Mouse (Mus musculus): ENCODE data around the gene Olfr1331. TPM values are rescaled to one million over a fixed set of nuclear protein-coding genes. Genes with fewer than 3 reads are reported as not detected.
"Not testable (repeated sequence)": the region's sequence is repeated elsewhere in the genome, so short reads cannot be mapped to it uniquely, and the experiment has no call there.

The Olfr1331 gene
- not detected in 2 replicates for polyA plus RNA-seq (2012; rRNA removed)

GRCm38 (mm10) chr4:118864349-118864748 lies at the start of gene Olfr1331:
TSS of gene Olfr1331 (plus strand) at chr4:118864649.
- DNase-seq (ENCODE audit: low spot score): no peak

DNA sequence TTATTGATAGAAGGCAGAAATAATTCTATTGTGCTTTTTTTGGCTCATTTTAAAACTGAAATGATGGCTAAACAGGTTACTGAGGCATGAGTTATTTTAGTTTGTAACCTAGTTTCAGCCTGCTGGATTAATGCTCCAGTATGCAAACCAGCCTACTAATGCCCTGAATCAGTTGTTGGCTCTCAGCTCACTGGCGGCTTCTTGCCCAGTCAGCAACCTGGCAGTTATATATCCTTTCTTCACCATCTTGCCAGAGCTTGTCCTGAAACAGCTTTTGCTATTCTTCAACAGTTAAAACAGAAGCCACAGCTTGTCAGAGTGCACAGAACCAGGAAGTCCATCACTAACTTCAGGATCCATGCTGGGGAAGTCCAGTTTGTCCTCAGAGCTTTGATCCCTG lies 45.5 kb upstream of the Olfr1331 start:
- DNase-seq (ENCODE audit: low spot score): no peak

DNA sequence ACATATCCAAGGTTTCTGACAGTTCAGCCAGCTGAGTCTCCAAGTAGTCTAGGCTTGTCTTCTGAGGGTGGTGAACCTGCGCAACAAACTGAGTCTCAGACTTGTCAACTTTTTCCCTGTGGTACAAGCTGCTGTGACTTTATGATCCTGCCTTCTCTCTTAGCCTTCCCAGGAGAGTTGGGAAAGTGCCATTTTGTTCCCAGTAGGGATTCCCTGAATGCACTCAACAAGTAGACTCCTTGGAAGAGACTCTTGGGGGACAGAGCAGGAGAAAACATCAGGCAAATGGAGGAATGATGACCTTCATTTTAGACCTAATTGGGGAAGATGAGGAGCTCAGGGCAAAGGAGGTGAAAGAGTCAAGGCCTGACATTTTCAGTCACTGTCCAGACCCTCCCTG lies 28.3 kb upstream of the Olfr1331 start, which contains the start of gene Olfr1333:
Gene Olfr1333 (minus strand): TSS at position 101 of the 400 bp plus-strand sequence.
- DNase-seq (ENCODE audit: low spot score): no peak

DNA sequence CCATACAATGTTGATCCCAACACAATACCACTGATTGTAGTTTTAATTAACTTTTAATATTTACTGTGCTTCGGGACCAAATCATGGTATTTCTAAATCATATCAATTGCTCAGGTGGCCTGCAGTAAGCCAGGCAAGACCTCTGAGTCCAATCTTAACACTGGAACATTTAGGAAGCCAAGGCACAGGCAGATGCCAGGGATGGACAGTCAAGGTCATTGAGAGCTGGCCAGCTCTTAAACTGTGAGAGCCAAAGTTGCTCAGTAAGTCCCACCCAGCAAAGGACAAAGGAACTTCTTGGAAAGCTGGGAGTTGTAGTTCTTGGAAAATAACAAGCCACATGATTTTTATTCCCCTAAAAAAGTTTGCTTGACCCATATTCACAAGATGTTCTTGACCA lies 2.7 kb upstream of the Olfr1331 start:
- no peak for DNase-seq (ENCODE audit: low spot score)

- no peak for DNase-seq (ENCODE audit: low spot score)
Observed at GRCm38 (mm10) chr4:118862704-118863103, 1.7 kb upstream of the Olfr1331 start.

DNA sequence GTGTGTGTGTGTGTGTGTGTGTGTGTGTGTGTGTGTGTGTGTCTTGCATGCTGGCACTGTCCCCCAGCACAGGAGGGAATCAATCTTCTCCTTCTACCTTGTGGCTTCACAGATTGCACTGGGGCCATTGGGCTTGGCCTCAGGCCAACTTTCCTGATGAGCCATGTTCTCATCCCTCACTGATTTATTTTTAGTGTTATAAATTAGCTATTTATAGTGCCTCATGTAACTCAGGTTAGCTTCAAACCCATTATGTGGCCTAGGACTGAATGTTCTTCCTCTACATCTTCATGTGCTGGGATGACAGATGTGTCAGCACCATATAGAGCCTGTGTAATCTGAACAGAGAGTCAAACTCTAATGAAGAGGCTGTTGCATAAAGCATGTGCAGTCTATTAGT lies 3.1 kb downstream of the Olfr1331 start:
- no peak for DNase-seq (ENCODE audit: low spot score)

GRCm38 (mm10) chr4:118888297-118888696 lies 23.8 kb downstream of the Olfr1331 start, which contains the start of gene Olfr1330:
TSS of gene Olfr1330 (plus strand) at chr4:118888597.
- DNase-seq (ENCODE audit: low spot score): no peak

GRCm38 (mm10) chr4:118901981-118902380 lies 37.5 kb downstream of the Olfr1331 start:
- DNase-seq (ENCODE audit: low spot score): no peak

DNA sequence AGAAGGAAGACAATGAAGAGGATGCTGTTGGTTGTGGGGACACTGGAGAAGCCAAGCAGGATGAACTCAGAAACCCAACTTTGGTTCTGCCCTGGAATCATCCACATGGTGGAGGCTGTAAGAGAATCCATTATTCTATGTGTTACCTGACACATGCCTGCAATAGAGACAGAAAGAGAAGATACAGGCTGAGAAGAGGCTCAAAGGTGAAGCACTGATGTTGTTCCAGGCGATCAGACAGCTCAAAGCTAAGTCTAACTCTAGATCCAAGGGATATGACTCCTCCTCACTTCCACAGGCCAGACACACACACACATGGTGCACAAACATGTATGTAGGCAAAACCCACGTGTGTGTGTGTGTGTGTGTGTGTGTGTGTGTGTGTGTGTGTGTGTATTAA lies 52.9 kb downstream of the Olfr1331 start, which contains the start of gene Olfr1329:
Gene Olfr1329 (minus strand): TSS at position 101 of the 400 bp plus-strand sequence.
- DNase-seq (ENCODE audit: low spot score): not testable (repeated sequence)

Other genes starting within 250 kb of the Olfr1331 start
- 0.04 and 0.08 TPM in 2 replicates for gene Cfap57, start 243.9 kb upstream of the Olfr1331 start, polyA plus RNA-seq (2012; rRNA removed)
- gene Ebna1bp2, start 243.8 kb upstream of the Olfr1331 start, polyA plus RNA-seq (2012; rRNA removed): 63.4 and 72.6 TPM in 2 replicates
- gene Olfr62, start 205.7 kb upstream of the Olfr1331 start, polyA plus RNA-seq (2012; rRNA removed): not detected in 2 replicates
- not detected in 2 replicates for gene Olfr1342, start 171.9 kb upstream of the Olfr1331 start, polyA plus RNA-seq (2012; rRNA removed)
- not detected in 2 replicates for gene Olfr1341, start 161.1 kb upstream of the Olfr1331 start, polyA plus RNA-seq (2012; rRNA removed)
- gene Olfr1340, start 144.5 kb upstream of the Olfr1331 start, polyA plus RNA-seq (2012; rRNA removed): not detected in 2 replicates
- gene Olfr1339, start 132.5 kb upstream of the Olfr1331 start, polyA plus RNA-seq (2012; rRNA removed): not detected in 2 replicates
- gene Olfr1338, start 105.9 kb upstream of the Olfr1331 start, polyA plus RNA-seq (2012; rRNA removed): not detected in 2 replicates
- gene Olfr1337, start 82.1 kb upstream of the Olfr1331 start, polyA plus RNA-seq (2012; rRNA removed): not detected in 2 replicates
- not detected in 2 replicates for gene Olfr1335, start 54.7 kb upstream of the Olfr1331 start, polyA plus RNA-seq (2012; rRNA removed)
- gene Olfr1333, start 28.4 kb upstream of the Olfr1331 start, polyA plus RNA-seq (2012; rRNA removed): not detected in 2 replicates
- gene Olfr1330, start 23.9 kb downstream of the Olfr1331 start, polyA plus RNA-seq (2012; rRNA removed): not detected in 2 replicates
- gene Olfr1329, start 52.8 kb downstream of the Olfr1331 start, polyA plus RNA-seq (2012; rRNA removed): not detected in 2 replicates
- 0.03 TPM in 1 of 2 replicates, not detected in the other for gene Olfr1328, start 74.0 kb downstream of the Olfr1331 start, polyA plus RNA-seq (2012; rRNA removed)
- gene Lao1, start 96.9 kb downstream of the Olfr1331 start, polyA plus RNA-seq (2012; rRNA removed): 0.08 and 0.27 TPM in 2 replicates
- gene Slc2a1, start 244.1 kb downstream of the Olfr1331 start, polyA plus RNA-seq (2012; rRNA removed): 36.2 and 38.7 TPM in 2 replicates